Mouse (Mus musculus): ENCODE measurements around the gene Impg1. TPM values are rescaled to one million over a fixed set of nuclear protein-coding genes. Genes with fewer than 3 reads are reported as not detected.

Impg1 gene
- total and polyA plus RNA-seq, 3 experiments: not detected

- no peak overlapping the region for H3K27ac ChIP-seq (ENCODE audit: control insufficient read depth, low read depth, low read length)
- peaks cover 0 to 8% of the 10 kb centered on the region in 2 experiments; a peak in 2 of 4 replicates for H3K36me3 ChIP-seq (ENCODE audit: control insufficient read depth in 1 of 2, insufficient read depth in 2 of 2, low read length in 2 of 2)
- no peaks in the 10 kb centered on the region for H3K79me2 ChIP-seq (ENCODE audit: control insufficient read depth, insufficient read depth, low read length, poor library complexity)
- TF ChIP-seq HCFC1 (IDR thresholded peaks at IDR 0.05; ENCODE audit: low read depth, low read length) (no peak), RCOR1 (IDR thresholded peaks at IDR 0.05; ENCODE audit: low read depth, low read length) (no peak), SIN3A (IDR thresholded peaks at IDR 0.05; ENCODE audit: low read length) (no peak), SMC3 (IDR thresholded peaks at IDR 0.05; ENCODE audit: low read depth, low read length) (no peak), CHD1 (IDR thresholded peaks at IDR 0.05; ENCODE audit: low read depth, low read length) (no peak), ELF1 (IDR thresholded peaks at IDR 0.05; ENCODE audit: low read depth, low read length) (no peak), MYB (IDR thresholded peaks at IDR 0.05; ENCODE audit: low read depth, low read length) (no peak)
- no peaks in the 10 kb centered on the region for H3K27me3 ChIP-seq (ENCODE audit: control insufficient read depth in 1 of 2, insufficient read depth in 2 of 2, low read length in 2 of 2)
- no peak overlapping the region for H3K9ac ChIP-seq (ENCODE audit: control insufficient read depth, low read depth, low read length, poor library complexity, severe bottlenecking)
- DNase-seq (ENCODE audit: low read depth, low spot score): no peak
- no peak overlapping the region for H3K4me3 ChIP-seq (ENCODE audit: control insufficient read depth in 1 of 2, insufficient read depth in 1 of 2, low read depth in 2 of 2, low read length in 2 of 2)
- H3K9me3 ChIP-seq (replicated peaks; ENCODE audit: insufficient read depth, low read length): no peaks in the 10 kb centered on the region
- H3K4me1 ChIP-seq (ENCODE audit: control insufficient read depth in 1 of 2, insufficient read depth in 2 of 2, low read length in 2 of 2): peaks cover 0 to 7% of the 10 kb centered on the region in 2 experiments; a peak in 2 of 4 replicates
Observed at GRCm38 (mm10) chr9:80315922-80316321, 149.4 kb downstream of the Impg1 start.

- H3K27ac ChIP-seq (ENCODE audit: control insufficient read depth, low read depth, low read length): no peak overlapping the region
- no peaks in the 10 kb centered on the region for H3K79me2 ChIP-seq (ENCODE audit: control insufficient read depth, insufficient read depth, low read length, poor library complexity)
- TF ChIP-seq USF1 (IDR thresholded peaks at IDR 0.05; ENCODE audit: low read depth, low read length) (no peak), RAD21 (IDR thresholded peaks at IDR 0.05; ENCODE audit: low read depth, low read length) (no peak), SMC3 (IDR thresholded peaks at IDR 0.05; ENCODE audit: low read depth, low read length) (no peak), ELF1 (IDR thresholded peaks at IDR 0.05; ENCODE audit: low read depth, low read length) (no peak), MAX (IDR thresholded peaks at IDR 0.05; ENCODE audit: low read length) (no peak), TBP (IDR thresholded peaks at IDR 0.05; ENCODE audit: low read depth, low read length) (no peak), POLR2A (IDR thresholded peaks at IDR 0.05; ENCODE audit: control insufficient read depth in 1 of 2, insufficient read depth in 1 of 2, low read depth in 1 of 2, low read length in 2 of 2, poor library complexity in 1 of 2) (no peak), TAL1 (IDR thresholded peaks at IDR 0.05; ENCODE audit: low read length) (no peak), CTCF (IDR thresholded peaks at IDR 0.05 in 2 of 3, conservative IDR thresholded peaks at IDR 0.05 in 1 of 3; ENCODE audit: control insufficient read depth in 1 of 3, insufficient read depth in 1 of 3, low read depth in 2 of 3, low read length in 3 of 3, poor library complexity in 1 of 3, severe bottlenecking in 1 of 3) (no peak), POLR2AphosphoS5 (IDR thresholded peaks at IDR 0.05; ENCODE audit: borderline replicate concordance, low read depth, low read length) (no peak), ETS1 (IDR thresholded peaks at IDR 0.05; ENCODE audit: low read depth, low read length) (no peak), CHD1 (IDR thresholded peaks at IDR 0.05; ENCODE audit: low read depth, low read length) (no peak), RCOR1 (IDR thresholded peaks at IDR 0.05; ENCODE audit: low read depth, low read length) (no peak), TCF12 (IDR thresholded peaks at IDR 0.05; ENCODE audit: low read depth, low read length) (no peak), GABPA (IDR thresholded peaks at IDR 0.05; ENCODE audit: low read depth, low read length) (no peak), ZC3H11A (IDR thresholded peaks at IDR 0.05; ENCODE audit: low read depth, low read length) (no peak)
- no peaks in the 10 kb centered on the region for H3K9me3 ChIP-seq (replicated peaks; ENCODE audit: insufficient read depth, low read length)
- no peak overlapping the region for H3K4me3 ChIP-seq (ENCODE audit: control insufficient read depth in 1 of 2, insufficient read depth in 1 of 2, low read depth in 2 of 2, low read length in 2 of 2)
- peaks cover 0 to 2% of the 10 kb centered on the region in 2 experiments; a peak in 1 of 4 replicates for H3K4me1 ChIP-seq (ENCODE audit: control insufficient read depth in 1 of 2, insufficient read depth in 2 of 2, low read length in 2 of 2)
- H3K27me3 ChIP-seq (ENCODE audit: control insufficient read depth in 1 of 2, insufficient read depth in 2 of 2, low read length in 2 of 2): no peaks in the 10 kb centered on the region
- DNase-seq (ENCODE audit: low read depth, low spot score): no peak
- peaks cover 0 to 3% of the 10 kb centered on the region in 2 experiments; a peak in 1 of 4 replicates for H3K36me3 ChIP-seq (ENCODE audit: control insufficient read depth in 1 of 2, insufficient read depth in 2 of 2, low read length in 2 of 2)
- H3K9ac ChIP-seq (ENCODE audit: control insufficient read depth, low read depth, low read length, poor library complexity, severe bottlenecking): no peak overlapping the region
Observed at GRCm38 (mm10) chr9:80313610-80314009, 151.7 kb downstream of the Impg1 start.
